Mouse (Mus musculus) CH12.LX (cell line): ENCODE measurements around the gene Hist2h4. TPM values are rescaled to one million over a fixed set of nuclear protein-coding genes. Genes with fewer than 3 reads are reported as not detected.
"Not testable (repeated sequence)": the region's sequence is repeated elsewhere in the genome, so short reads cannot be mapped to it uniquely, and the experiment has no call there.

Source experiments
- DNase-seq: peaks from one replicate; pipeline ENCODE4 v3.0.0-alpha.2; 2013; ENCODE audit errors: extremely low read depth
- H3K27ac ChIP-seq: 2 replicates; pipeline ENCODE4 v1.5.1; 2012; ENCODE audit warnings: low read depth, mild to moderate bottlenecking, control low read depth, moderate library complexity; ENCODE audit not compliant: insufficient read depth
- H3K27me3 ChIP-seq: replicated peaks from 2 replicates; pipeline ENCODE3; 2012; ENCODE audit warnings: inconsistent platforms
- H3K36me3 ChIP-seq, 2 experiments: replicated peaks in 1 of 2; 2 replicates each; pipeline versions ENCODE3 to v1.6.1; 2012; ENCODE audit warnings: inconsistent platforms in 1 of 2, low read length in 1 of 2, mild to moderate bottlenecking in 1 of 2, mixed read lengths in 1 of 2, moderate library complexity in 1 of 2; ENCODE audit not compliant: control insufficient read depth in 1 of 2, insufficient read depth in 1 of 2
- H3K4me1 ChIP-seq, 2 experiments: 2 replicates each; pipeline ENCODE4 v1.6.1; 2012; ENCODE audit warnings: inconsistent platforms in 1 of 2, moderate library complexity in 1 of 2; ENCODE audit not compliant: insufficient read depth in 2 of 2, control insufficient read depth in 1 of 2
- H3K4me2 ChIP-seq: 2 replicates; pipeline ENCODE4 v1.6.1; 2012; ENCODE audit warnings: low read depth, mild to moderate bottlenecking, control low read depth; ENCODE audit not compliant: poor library complexity, insufficient read depth, severe bottlenecking
- H3K4me3 ChIP-seq, 3 experiments: fragments of 150-350 bp in 1 of 3; sonication (generic) in 1 of 3; replicated peaks in 1 of 3; 2 replicates each; pipeline versions ENCODE3 to v1.5.1; 2011 to 2012; ENCODE audit warnings: low read depth in 2 of 3, low read length in 2 of 3, mild to moderate bottlenecking in 2 of 3, moderate library complexity in 2 of 3, control low read depth in 1 of 3, improper control_type of control experiment in 1 of 3, inconsistent platforms in 1 of 3, mixed read lengths in 1 of 3; ENCODE audit not compliant: poor library complexity in 1 of 3
- H3K79me2 ChIP-seq: replicated peaks from 2 replicates; pipeline ENCODE4 v1.6.1; 2012; ENCODE audit warnings: mild to moderate bottlenecking, moderate library complexity; ENCODE audit not compliant: control insufficient read depth, poor library complexity, insufficient read depth, severe bottlenecking; ENCODE audit errors: extremely low read depth
- H3K9ac ChIP-seq: 2 replicates; pipeline ENCODE4 v1.6.1; 2012; ENCODE audit warnings: low read depth, mild to moderate bottlenecking, control low read depth, moderate library complexity; ENCODE audit not compliant: insufficient read depth
- H3K9me3 ChIP-seq: replicated peaks from 2 replicates; pipeline ENCODE3; 2012; ENCODE audit warnings: low read length, inconsistent platforms, mixed read lengths
- CHD1 ChIP-seq: IDR thresholded peaks from 2 replicates; pipeline ENCODE4 v1.6.1; 2012; ENCODE audit warnings: low read depth, low read length, improper control_type of control experiment, inconsistent platforms
- CHD2 ChIP-seq: IDR thresholded peaks from 2 replicates; pipeline ENCODE4 v1.6.1; 2011; ENCODE audit warnings: low read length, improper control_type of control experiment
- CTCF ChIP-seq, 2 experiments: IDR thresholded peaks in 1 of 2; conservative IDR thresholded peaks in 1 of 2; 2 replicates each; pipeline ENCODE4 v1.5.1; 2011 to 2012; ENCODE audit warnings: low read depth in 2 of 2, low read length in 2 of 2, improper control_type of control experiment in 1 of 2, inconsistent platforms in 1 of 2, mild to moderate bottlenecking in 1 of 2, moderate library complexity in 1 of 2
- ELF1 ChIP-seq: IDR thresholded peaks from 2 replicates; pipeline ENCODE4 v1.6.1; 2014; ENCODE audit warnings: low read depth, mild to moderate bottlenecking, inconsistent platforms, low read length, improper control_type of control experiment
- GABPA ChIP-seq: IDR thresholded peaks from 2 replicates; pipeline ENCODE4 v1.6.1; 2012; ENCODE audit warnings: low read depth, low read length, improper control_type of control experiment, inconsistent platforms; ENCODE audit not compliant: insufficient replicate concordance
- HCFC1 ChIP-seq: IDR thresholded peaks from 2 replicates; pipeline ENCODE4 v1.6.1; 2012; ENCODE audit warnings: low read depth, mild to moderate bottlenecking, inconsistent platforms, low read length, improper control_type of control experiment
- IRF4 ChIP-seq: IDR thresholded peaks from 2 replicates; pipeline ENCODE4 v1.6.1; 2014; ENCODE audit warnings: low read depth, mild to moderate bottlenecking, inconsistent platforms, low read length, improper control_type of control experiment
- KAT2A ChIP-seq: IDR thresholded peaks from 2 replicates; pipeline ENCODE4 v1.6.1; 2012; ENCODE audit warnings: low read length, improper control_type of control experiment, inconsistent platforms; ENCODE audit not compliant: insufficient replicate concordance
- MAFK ChIP-seq: IDR thresholded peaks from 2 replicates; pipeline ENCODE4 v1.6.1; 2011; ENCODE audit warnings: low read length, improper control_type of control experiment; ENCODE audit not compliant: insufficient replicate concordance
- MAX ChIP-seq: IDR thresholded peaks from 2 replicates; pipeline ENCODE4 v1.6.1; 2011; ENCODE audit warnings: low read length, improper control_type of control experiment
- MAZ ChIP-seq: IDR thresholded peaks from 2 replicates; pipeline ENCODE4 v1.6.1; 2012; ENCODE audit warnings: low read depth, mild to moderate bottlenecking, inconsistent platforms, low read length, improper control_type of control experiment, moderate library complexity
- MEF2A ChIP-seq: IDR thresholded peaks from 2 replicates; pipeline ENCODE4 v1.6.1; 2014; ENCODE audit warnings: low read depth, mild to moderate bottlenecking, inconsistent platforms, low read length, improper control_type of control experiment, borderline replicate concordance
- MYC ChIP-seq: IDR thresholded peaks from 2 replicates; pipeline ENCODE4 v1.6.1; 2011; ENCODE audit warnings: low read depth, mild to moderate bottlenecking, improper control_type of control experiment, low read length
- NELFE ChIP-seq: IDR thresholded peaks from 2 replicates; pipeline ENCODE4 v1.6.1; 2011; ENCODE audit warnings: low read depth, low read length, improper control_type of control experiment
- NRF1 ChIP-seq: IDR thresholded peaks from 2 replicates; pipeline ENCODE4 v1.6.1; 2014; ENCODE audit warnings: low read depth, mild to moderate bottlenecking, inconsistent platforms, low read length, improper control_type of control experiment, moderate library complexity
- POLR2A ChIP-seq: IDR thresholded peaks from 2 replicates; pipeline ENCODE4 v1.6.1; 2011; ENCODE audit warnings: low read depth, mild to moderate bottlenecking, improper control_type of control experiment, low read length
- POLR2AphosphoS2 ChIP-seq: IDR thresholded peaks from 2 replicates; pipeline ENCODE4 v1.6.1; 2011; ENCODE audit warnings: low read depth, low read length, improper control_type of control experiment
- RCOR1 ChIP-seq: conservative IDR thresholded peaks from 2 replicates; pipeline ENCODE4 v1.6.1; 2012; ENCODE audit warnings: low read depth, mild to moderate bottlenecking, inconsistent platforms, low read length, improper control_type of control experiment
- TBP ChIP-seq: conservative IDR thresholded peaks from 2 replicates; pipeline ENCODE4 v1.6.1; 2011; ENCODE audit warnings: low read depth, low read length, improper control_type of control experiment
- TCF12 ChIP-seq: IDR thresholded peaks from 2 replicates; pipeline ENCODE4 v1.6.1; 2014; ENCODE audit warnings: low read depth, mild to moderate bottlenecking, inconsistent platforms, low read length, improper control_type of control experiment
- UBTF ChIP-seq: IDR thresholded peaks from 2 replicates; pipeline ENCODE4 v1.6.1; 2012; ENCODE audit warnings: low read depth, mild to moderate bottlenecking, inconsistent platforms, low read length, improper control_type of control experiment, moderate library complexity
- USF1 ChIP-seq: IDR thresholded peaks from 2 replicates; pipeline ENCODE4 v1.6.1; 2014; ENCODE audit warnings: low read depth, mild to moderate bottlenecking, inconsistent platforms, low read length, improper control_type of control experiment
- USF2 ChIP-seq: conservative IDR thresholded peaks from 2 replicates; pipeline ENCODE4 v1.6.1; 2011; ENCODE audit warnings: low read depth, low read length, improper control_type of control experiment
- ZKSCAN1 ChIP-seq: IDR thresholded peaks from 2 replicates; pipeline ENCODE4 v1.6.1; 2012; ENCODE audit warnings: low read depth, inconsistent platforms, low read length, improper control_type of control experiment, borderline replicate concordance
- ZMIZ1 ChIP-seq: IDR thresholded peaks from 2 replicates; pipeline ENCODE4 v1.6.1; 2012; ENCODE audit warnings: low read depth, mild to moderate bottlenecking, inconsistent platforms, low read length, improper control_type of control experiment
- ZNF384 ChIP-seq: IDR thresholded peaks from 2 replicates; pipeline ENCODE4 v1.6.1; 2012; ENCODE audit warnings: low read depth, low read length, improper control_type of control experiment, inconsistent platforms
- dilution Hi-C: fragments of 300-500 bp; cut with MboI; formaldehyde crosslinking; loops from 2 replicates; pipeline ENCODE4 v1.14.3; 2020; ENCODE audit warnings: low sequenced_read_pairs; ENCODE audit not compliant: extremely low pct_unique_long_range_greater_than_20kb, extremely low pct_ligation_motif_present
- in situ Hi-C: fragments of 300-500 bp; cut with MboI; formaldehyde crosslinking; loops from 3 replicates; pipeline ENCODE4 v1.14.3; 2019; ENCODE audit warnings: low sequenced_read_pairs, low pct_ligation_motif_present, low pct_unique_long_range_greater_than_20kb, mixed read lengths
- polyA plus RNA-seq: library from polyadenylated mRNA; unstranded; fragments of >175 nt; gene quantifications from 2 replicates; pipeline ENCODE4 v1.2.1, GENCODE M21; 2012; ENCODE audit warnings: low read depth; ENCODE audit not compliant: insufficient read length
- total RNA-seq, 2 experiments: library from RNA; depleted of rRNA; stranded (reverse); fragments of 300-350 nt in 1 of 2; fragments of >200 nt in 1 of 2; gene quantifications; 2 replicates each; pipeline ENCODE4 v1.2.3; 2012 to 2014

The Hist2h4 gene
- total and polyA plus RNA-seq, 3 experiments = 0.91 to 116 (median 2.5) TPM

DNA sequence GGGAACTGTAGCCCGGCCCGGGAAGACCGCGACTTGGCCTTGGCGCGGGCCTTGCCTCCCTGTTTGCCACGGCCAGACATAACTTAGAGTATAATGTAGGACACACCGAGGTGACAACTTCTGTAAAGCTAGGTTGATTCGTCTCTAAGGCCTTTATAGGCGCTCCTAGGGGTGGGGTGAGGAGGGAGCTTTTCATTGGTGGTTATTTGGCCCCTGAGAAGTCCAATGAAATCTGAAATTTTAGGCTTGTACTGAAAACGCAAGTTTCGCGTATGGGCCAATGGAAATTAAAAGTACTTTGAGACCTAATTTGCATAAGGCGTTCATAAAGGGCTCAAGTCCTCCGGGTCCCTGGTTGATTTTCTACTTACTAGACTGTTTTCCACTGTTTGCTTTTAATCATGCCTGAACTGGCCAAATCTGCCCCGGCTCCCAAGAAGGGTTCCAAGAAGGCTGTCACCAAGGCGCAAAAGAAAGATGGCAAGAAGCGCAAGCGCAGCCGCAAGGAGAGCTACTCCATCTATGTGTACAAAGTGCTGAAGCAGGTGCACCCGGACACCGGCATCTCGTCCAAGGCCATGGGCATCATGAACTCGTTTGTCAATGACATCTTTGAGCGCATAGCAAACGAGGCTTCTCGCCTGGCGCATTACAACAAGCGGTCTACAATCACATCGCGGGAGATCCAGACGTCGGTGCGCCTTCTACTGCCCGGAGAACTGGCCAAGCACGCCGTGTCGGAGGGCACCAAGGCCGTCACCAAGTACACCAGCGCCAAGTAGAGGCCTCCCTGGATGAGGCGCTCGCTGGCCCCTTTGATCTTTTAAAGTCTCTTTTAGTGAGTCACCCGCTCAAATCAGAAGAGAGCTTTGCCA is 42.1 kb downstream of the Hist2h4 start, which contains the start of the genes Hist2h2ac and Hist2h2be (continued):
- TF ChIP-seq NELFE (peak; percentile 96), KAT2A (no peak), RCOR1 (no peak; the same call in 1 of the 2 replicates), CTCF (conservative IDR thresholded peaks at IDR 0.05 in 1 of 2, IDR thresholded peaks at IDR 0.05 in 1 of 2; ENCODE audit: low read depth in 2 of 2, low read length in 2 of 2) (no peak), MAZ (peak; percentile 53; the same call in 1 of the 2 replicates), GABPA (no peak), USF1 (no peak), HCFC1 (peak; percentile 65)

- Histone ChIP-seq H3K4me3 (peak overlapping the region; percentile 62 to 75 (median 73)), H3K4me2 (peak overlapping the region; percentile 42), H3K79me2 (peaks cover 16% of the 10 kb centered on the region), H3K9ac (peak overlapping the region; percentile 99), H3K4me1 (peaks cover 6 to 38% of the 10 kb centered on the region in 2 experiments), H3K27ac (peak overlapping the region; percentile 99)
- dilution Hi-C loops, H3K9me3 ChIP-seq, H3K36me3 ChIP-seq, H3K27me3 ChIP-seq: not testable (repeated sequence)
- TF ChIP-seq NELFE (peak; percentile 68; the same call in 1 of the 2 replicates), ZMIZ1 (peak; percentile 85; the same call in 1 of the 2 replicates), NRF1 (0 out of 2 replicates have a peak, but pooled peaks have one; percentile 32), CHD1 (peak; percentile 68; the same call in 1 of the 2 replicates), POLR2A (peak; percentile 90), MEF2A (0 out of 2 replicates have a peak, but pooled peaks have one; percentile 6), POLR2AphosphoS2 (peak; percentile 99)
- peak; percentile 69 for DNase-seq
- in situ Hi-C loops = loop anchor here (10.0 kb wide), 2 partner anchors 255 to 565 kb away; partner anchors contain the start of gene Mcl1
Measured at GRCm38 (mm10) chr3:96220131-96220764, 42.9 kb downstream of the Hist2h4 start.

GRCm38 (mm10) chr3:96219661-96220130 is 43.4 kb downstream of the Hist2h4 start, which contains the start of the genes Bola1 and Hist2h2ab:
Gene Bola1, minus strand, starts transcription at chr3:96219709.
Gene Hist2h2ab, plus strand, starts transcription at chr3:96219865.
- H3K4me2 ChIP-seq = peak within 1 kb of the TSS; percentile 86
- no peaks in the 10 kb centered on the region for H3K36me3 ChIP-seq
- no peaks in the 10 kb centered on the region for H3K27me3 ChIP-seq
- H3K4me1 ChIP-seq = peaks cover 2 to 32% of the 10 kb centered on the region in 2 experiments; a peak in 3 of 4 replicates
- H3K9me3 ChIP-seq = no peaks in the 10 kb centered on the region
- peak; percentile 88 for DNase-seq
- in situ Hi-C loops (loop anchor here (10.0 kb wide), 2 partner anchors 255 to 565 kb away; partner anchors contain the start of gene Mcl1), dilution Hi-C loops (no loop called here)
- H3K27ac ChIP-seq = peak within 1 kb of the TSS; percentile 99
- peak within 1 kb of the TSS; percentile 99 for H3K9ac ChIP-seq
- peaks cover 16% of the 10 kb centered on the region for H3K79me2 ChIP-seq
- peak within 1 kb of the TSS; percentile 62 to 75 (median 73) for H3K4me3 ChIP-seq
- TF ChIP-seq USF2 (no peak), POLR2AphosphoS2 (no peak; the same call in 1 of the 2 replicates), TCF12 (peak; percentile 63; the same call in 1 of the 2 replicates), ZMIZ1 (peak; percentile 95; the same call in 1 of the 2 replicates), MAX (peak; percentile 77), ZNF384 (no peak), IRF4 (peak; percentile 41; the same call in 1 of the 2 replicates), TBP (peak; percentile 95), CHD2 (peak; percentile 10; the same call in 1 of the 2 replicates), NELFE (peak; percentile 83), MYC (peak; percentile 65), USF1 (no peak), ELF1 (peak; percentile 29; the same call in 1 of the 2 replicates), ZKSCAN1 (no peak), UBTF (no peak), MAFK (0 out of 2 replicates have a peak, but pooled peaks have one; percentile 37)
